Mouse (Mus musculus): ENCODE measurements at regions not wholly inside any gene's neighbourhood (a gene's known extent, or its start where the extent isn't known, plus 50 kb on each side); places are given as distances from the start of the nearest gene placed in this dataset.
"Not testable (repeated sequence)": the region's sequence is repeated elsewhere in the genome, so short reads cannot be mapped to it uniquely, and the experiment has no call there.

GRCm38 (mm10) chr12:70657493-70657810 lies 167.9 kb upstream of the Frmd6 start:
- Histone ChIP-seq H3K4me3 (ENCODE audit: low read depth, low read length) (no peak overlapping the region), H3K9me3 (replicated peaks; ENCODE audit: control insufficient read depth, low read length) (no peaks in the 10 kb centered on the region), H3K9ac (replicated peaks; ENCODE audit: low read length) (no peak overlapping the region), H3K27me3 (ENCODE audit: control insufficient read depth, insufficient read depth, low read length) (no peaks in the 10 kb centered on the region), H3K27ac (replicated peaks; ENCODE audit: low read depth, low read length) (no peak overlapping the region), H3K4me2 (ENCODE audit: low read depth, low read length) (no peak overlapping the region), H3K4me1 (ENCODE audit: control insufficient read depth, insufficient read depth, low read length) (no peaks in the 10 kb centered on the region), H3K36me3 (replicated peaks; ENCODE audit: control insufficient read depth, insufficient read depth, low read depth, low read length) (no peaks in the 10 kb centered on the region)
- DNase-seq (ENCODE audit: low spot score) (no peak), ATAC-seq (replicated peaks; ENCODE audit: insufficient number of reproducible peaks, low FRiP score, low TSS enrichment, low read depth) (no peak)
- WGBS = 78% methylated on average over 3 of the region's 3 CpGs

GRCm38 (mm10) chr12:70658106-70658505 lies 167.2 kb upstream of the Frmd6 start:
- 87% methylated on average over 5 of the region's 5 CpGs for WGBS
- no peak for ATAC-seq (replicated peaks; ENCODE audit: insufficient number of reproducible peaks, low FRiP score, low TSS enrichment, low read depth)

GRCm38 (mm10) chr12:70660388-70660787 lies 164.9 kb upstream of the Frmd6 start:
- Histone ChIP-seq H3K4me3 (ENCODE audit: low read depth, low read length) (no peak overlapping the region), H3K9me3 (replicated peaks; ENCODE audit: control insufficient read depth, low read length) (no peaks in the 10 kb centered on the region), H3K27me3 (ENCODE audit: control insufficient read depth, insufficient read depth, low read length) (no peaks in the 10 kb centered on the region), H3K27ac (replicated peaks; ENCODE audit: low read depth, low read length) (no peak overlapping the region), H3K4me1 (ENCODE audit: control insufficient read depth, insufficient read depth, low read length) (no peaks in the 10 kb centered on the region), H3K9ac (replicated peaks; ENCODE audit: low read length) (no peak overlapping the region), H3K4me2 (ENCODE audit: low read depth, low read length) (no peak overlapping the region), H3K36me3 (replicated peaks; ENCODE audit: control insufficient read depth, insufficient read depth, low read depth, low read length) (no peaks in the 10 kb centered on the region)
- DNase-seq (ENCODE audit: low spot score) (no peak), ATAC-seq (replicated peaks; ENCODE audit: insufficient number of reproducible peaks, low FRiP score, low TSS enrichment, low read depth) (no peak)
- 78% methylated on average over 4 of the region's 4 CpGs for WGBS

More at GRCm38 (mm10) chr12:70658106-70658505, 167.2 kb upstream of the Frmd6 start:
- no peaks in the 10 kb centered on the region for H3K36me3 ChIP-seq (replicated peaks; ENCODE audit: control insufficient read depth, insufficient read depth, low read depth, low read length)
- H3K4me2 ChIP-seq (ENCODE audit: low read depth, low read length) = no peak overlapping the region
- no peaks in the 10 kb centered on the region for H3K27me3 ChIP-seq (ENCODE audit: control insufficient read depth, insufficient read depth, low read length)
- H3K4me3 ChIP-seq (ENCODE audit: low read depth, low read length) = no peak overlapping the region
- no peak overlapping the region for H3K27ac ChIP-seq (replicated peaks; ENCODE audit: low read depth, low read length)
- H3K9me3 ChIP-seq (replicated peaks; ENCODE audit: control insufficient read depth, low read length) = no peaks in the 10 kb centered on the region
- H3K4me1 ChIP-seq (ENCODE audit: control insufficient read depth, insufficient read depth, low read length) = no peaks in the 10 kb centered on the region
- no peak overlapping the region for H3K9ac ChIP-seq (replicated peaks; ENCODE audit: low read length)
- no peak for DNase-seq (ENCODE audit: low spot score)

- H3K27ac ChIP-seq (replicated peaks; ENCODE audit: low read depth, low read length); H3K4me2 ChIP-seq (ENCODE audit: low read depth, low read length); H3K36me3 ChIP-seq (replicated peaks; ENCODE audit: control insufficient read depth, insufficient read depth, low read depth, low read length); H3K9me3 ChIP-seq (replicated peaks; ENCODE audit: control insufficient read depth, low read length); H3K9ac ChIP-seq (replicated peaks; ENCODE audit: low read length); H3K4me3 ChIP-seq (ENCODE audit: low read depth, low read length); H3K27me3 ChIP-seq (ENCODE audit: control insufficient read depth, insufficient read depth, low read length); DNase-seq (ENCODE audit: low spot score); ATAC-seq (replicated peaks; ENCODE audit: insufficient number of reproducible peaks, low FRiP score, low TSS enrichment, low read depth); H3K4me1 ChIP-seq (ENCODE audit: control insufficient read depth, insufficient read depth, low read length): not testable (repeated sequence)
- WGBS = 91% methylated on average over 5 of the region's 8 CpGs
These were observed 157.2 kb upstream of the Frmd6 start for GRCm38 (mm10) chr12:70668158-70668557.

DNA sequence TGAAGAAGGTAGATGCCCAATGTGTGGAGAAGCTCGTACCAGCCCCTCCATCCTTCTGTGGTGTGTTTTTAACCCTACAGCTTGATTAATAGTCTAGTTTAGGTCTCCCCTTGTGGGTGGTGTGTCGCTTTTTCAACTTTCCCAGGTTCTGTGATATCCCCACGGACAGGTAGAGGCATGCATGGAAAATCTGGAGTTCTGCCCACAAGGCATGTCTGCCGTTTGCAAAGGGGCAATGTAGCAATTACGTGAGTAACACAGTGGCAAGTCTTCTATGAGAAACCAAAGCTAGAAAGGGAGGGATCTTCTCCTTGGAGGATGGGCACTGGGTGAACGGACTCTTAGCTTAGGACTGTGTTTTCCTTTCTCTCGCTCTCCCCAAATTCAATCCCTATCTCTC lies 153.2 kb upstream of the Frmd6 start:
- DNase-seq (ENCODE audit: low spot score) (no peak), ATAC-seq (replicated peaks; ENCODE audit: insufficient number of reproducible peaks, low FRiP score, low TSS enrichment, low read depth) (no peak)
- 86% methylated on average over 7 of the region's 7 CpGs for WGBS
- no peaks in the 10 kb centered on the region for H3K27me3 ChIP-seq (ENCODE audit: control insufficient read depth, insufficient read depth, low read length)
- H3K36me3 ChIP-seq (replicated peaks; ENCODE audit: control insufficient read depth, insufficient read depth, low read depth, low read length) = no peaks in the 10 kb centered on the region
- no peak overlapping the region for H3K9ac ChIP-seq (replicated peaks; ENCODE audit: low read length)
- H3K4me1 ChIP-seq (ENCODE audit: control insufficient read depth, insufficient read depth, low read length) = no peaks in the 10 kb centered on the region
- no peak overlapping the region for H3K4me2 ChIP-seq (ENCODE audit: low read depth, low read length)
- no peak overlapping the region for H3K4me3 ChIP-seq (ENCODE audit: low read depth, low read length)
- H3K9me3 ChIP-seq (replicated peaks; ENCODE audit: control insufficient read depth, low read length) = no peaks in the 10 kb centered on the region
- no peak overlapping the region for H3K27ac ChIP-seq (replicated peaks; ENCODE audit: low read depth, low read length)

- Histone ChIP-seq H3K4me1 (ENCODE audit: control insufficient read depth, insufficient read depth, low read length) (no peaks in the 10 kb centered on the region), H3K4me2 (ENCODE audit: low read depth, low read length) (no peak overlapping the region), H3K27me3 (ENCODE audit: control insufficient read depth, insufficient read depth, low read length) (no peaks in the 10 kb centered on the region), H3K9ac (replicated peaks; ENCODE audit: low read length) (no peak overlapping the region), H3K36me3 (replicated peaks; ENCODE audit: control insufficient read depth, insufficient read depth, low read depth, low read length) (no peaks in the 10 kb centered on the region), H3K27ac (replicated peaks; ENCODE audit: low read depth, low read length) (no peak overlapping the region), H3K9me3 (replicated peaks; ENCODE audit: control insufficient read depth, low read length) (no peaks in the 10 kb centered on the region), H3K4me3 (ENCODE audit: low read depth, low read length) (no peak overlapping the region)
- DNase-seq (ENCODE audit: low spot score) (no peak), ATAC-seq (replicated peaks; ENCODE audit: insufficient number of reproducible peaks, low FRiP score, low TSS enrichment, low read depth) (no peak)
- 81% methylated on average over 11 of the region's 11 CpGs for WGBS
These were observed 152.1 kb upstream of the Frmd6 start for GRCm38 (mm10) chr12:70673188-70673587.

DNA sequence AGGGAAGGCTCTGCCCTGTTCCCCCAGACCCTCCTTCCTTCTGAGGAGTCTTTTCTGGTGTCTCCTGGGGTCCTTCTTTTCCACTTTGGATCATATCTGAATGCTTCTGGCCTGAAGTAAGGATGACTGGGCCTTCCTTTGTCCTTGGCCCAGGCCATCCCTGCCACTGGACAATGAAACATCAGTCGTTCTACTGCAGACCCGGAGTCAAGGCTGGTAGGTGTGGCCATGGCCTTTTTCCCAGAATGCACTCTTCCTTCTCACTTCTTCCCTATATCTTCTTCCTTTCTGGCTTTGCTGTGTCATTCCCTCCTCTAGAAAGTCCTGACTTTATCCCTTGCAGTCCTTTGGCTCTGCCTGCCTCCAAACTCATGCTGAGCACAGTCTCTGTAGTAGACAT lies 151.2 kb upstream of the Frmd6 start:
- no peaks in the 10 kb centered on the region for H3K27me3 ChIP-seq (ENCODE audit: control insufficient read depth, insufficient read depth, low read length)
- ATAC-seq (replicated peaks; ENCODE audit: insufficient number of reproducible peaks, low FRiP score, low TSS enrichment, low read depth) (no peak), DNase-seq (ENCODE audit: low spot score) (no peak)
- H3K9me3 ChIP-seq (replicated peaks; ENCODE audit: control insufficient read depth, low read length) = no peaks in the 10 kb centered on the region
- H3K4me1 ChIP-seq (ENCODE audit: control insufficient read depth, insufficient read depth, low read length) = no peaks in the 10 kb centered on the region
- no peak overlapping the region for H3K4me2 ChIP-seq (ENCODE audit: low read depth, low read length)
- no peak overlapping the region for H3K4me3 ChIP-seq (ENCODE audit: low read depth, low read length)
- no peaks in the 10 kb centered on the region for H3K36me3 ChIP-seq (replicated peaks; ENCODE audit: control insufficient read depth, insufficient read depth, low read depth, low read length)
- WGBS = 84% methylated on average over 2 of the region's 2 CpGs
- H3K27ac ChIP-seq (replicated peaks; ENCODE audit: low read depth, low read length) = no peak overlapping the region
- no peak overlapping the region for H3K9ac ChIP-seq (replicated peaks; ENCODE audit: low read length)

GRCm38 (mm10) chr12:70675846-70676245 lies 149.5 kb upstream of the Frmd6 start:
- no peak overlapping the region for H3K4me2 ChIP-seq (ENCODE audit: low read depth, low read length)
- 82% methylated on average over 6 of the region's 6 CpGs for WGBS
- H3K9me3 ChIP-seq (replicated peaks; ENCODE audit: control insufficient read depth, low read length) = no peaks in the 10 kb centered on the region
- no peak overlapping the region for H3K9ac ChIP-seq (replicated peaks; ENCODE audit: low read length)
- H3K27ac ChIP-seq (replicated peaks; ENCODE audit: low read depth, low read length) = no peak overlapping the region
- no peaks in the 10 kb centered on the region for H3K36me3 ChIP-seq (replicated peaks; ENCODE audit: control insufficient read depth, insufficient read depth, low read depth, low read length)
- no peak for ATAC-seq (replicated peaks; ENCODE audit: insufficient number of reproducible peaks, low FRiP score, low TSS enrichment, low read depth)
- DNase-seq (ENCODE audit: low spot score) = no peak
- H3K4me1 ChIP-seq (ENCODE audit: control insufficient read depth, insufficient read depth, low read length) = no peaks in the 10 kb centered on the region
- H3K4me3 ChIP-seq (ENCODE audit: low read depth, low read length) = no peak overlapping the region
- no peaks in the 10 kb centered on the region for H3K27me3 ChIP-seq (ENCODE audit: control insufficient read depth, insufficient read depth, low read length)
